Mouse (Mus musculus): ENCODE results near the gene Dnaaf2.
"Not testable (repeated sequence)": the region's sequence is repeated elsewhere in the genome, so short reads cannot be mapped to it uniquely, and the experiment has no call there.

The Dnaaf2 gene

DNA sequence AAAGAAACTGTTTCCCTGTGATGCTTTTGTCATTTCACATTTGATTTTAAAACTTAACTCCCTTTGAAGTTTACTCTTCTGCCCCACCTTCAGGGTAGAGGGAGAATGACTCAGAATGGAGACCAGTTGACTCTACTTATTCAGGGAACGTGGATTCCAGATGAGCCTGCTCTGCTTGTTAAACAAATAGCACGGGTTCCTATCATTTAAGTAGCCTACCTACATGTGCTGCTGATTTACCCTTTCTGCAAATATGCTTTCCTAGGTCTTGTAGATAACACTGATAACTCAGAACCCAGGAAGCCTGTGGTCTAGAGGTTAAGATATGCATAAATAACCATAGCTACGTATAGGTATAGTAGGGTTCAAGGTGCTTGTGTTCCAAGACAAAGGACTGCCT, 33.3 kb downstream of the Dnaaf2 start:
- no peak for DNase-seq (ENCODE audit: low spot score)

DNA sequence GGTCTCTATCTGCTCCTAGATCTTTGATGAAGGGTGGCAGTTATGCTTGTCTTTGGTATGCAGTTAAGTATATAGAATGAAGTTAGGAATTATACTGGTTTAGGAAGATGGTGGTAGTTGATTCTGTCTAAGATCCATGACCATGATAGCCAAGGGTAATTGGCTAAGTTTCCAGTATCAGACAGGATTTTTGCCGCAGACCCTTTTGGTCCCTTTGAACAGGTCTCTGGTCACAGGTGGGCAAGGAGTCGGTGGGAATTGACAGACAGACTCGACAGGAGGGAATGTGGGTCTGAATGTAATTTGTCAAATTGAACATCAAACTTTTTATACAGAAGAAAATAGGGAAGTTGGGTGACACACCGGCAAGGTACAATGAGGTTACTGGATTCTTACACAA, 34.6 kb downstream of the Dnaaf2 start:
- not testable (repeated sequence) for DNase-seq (ENCODE audit: low spot score)

DNA sequence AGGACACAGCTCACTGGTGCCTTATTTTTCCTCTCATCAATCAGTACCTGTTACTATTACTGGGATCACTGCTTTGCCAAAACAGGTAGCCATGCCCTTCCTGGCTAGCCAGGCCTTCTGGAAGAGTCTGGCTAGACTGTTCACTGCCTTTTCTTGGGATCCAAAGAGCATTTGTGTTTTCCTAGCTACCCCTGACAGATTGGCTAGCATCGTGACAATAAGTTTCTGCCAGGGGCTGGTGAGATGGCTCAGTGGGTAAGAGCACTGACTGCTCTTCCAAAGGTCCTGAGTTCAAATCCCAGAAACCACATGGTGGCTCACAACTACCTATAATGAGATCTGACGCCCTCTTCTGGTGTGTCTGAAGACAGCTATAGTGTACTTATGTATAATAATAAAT, 37.6 kb downstream of the Dnaaf2 start:
- not testable (repeated sequence) for DNase-seq (ENCODE audit: low spot score)

DNA sequence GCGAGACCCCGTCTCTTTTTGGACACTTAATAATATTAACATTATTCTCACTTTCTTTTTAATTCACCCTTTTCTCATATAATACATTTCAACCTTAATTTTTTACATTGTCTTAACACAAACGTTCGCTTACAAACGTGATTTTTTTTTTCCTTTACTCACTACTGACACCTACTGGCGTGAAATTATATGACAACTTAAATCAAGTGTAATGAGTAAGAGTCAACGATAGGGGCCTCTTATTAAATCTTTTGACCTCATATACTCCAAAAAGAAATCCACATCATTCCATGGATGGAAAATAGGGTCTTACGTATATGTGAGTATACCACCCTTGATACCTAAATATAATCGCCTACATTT, 38.7 kb downstream of the Dnaaf2 start:
- peak; percentile 54 for DNase-seq (ENCODE audit: low spot score)

DNA sequence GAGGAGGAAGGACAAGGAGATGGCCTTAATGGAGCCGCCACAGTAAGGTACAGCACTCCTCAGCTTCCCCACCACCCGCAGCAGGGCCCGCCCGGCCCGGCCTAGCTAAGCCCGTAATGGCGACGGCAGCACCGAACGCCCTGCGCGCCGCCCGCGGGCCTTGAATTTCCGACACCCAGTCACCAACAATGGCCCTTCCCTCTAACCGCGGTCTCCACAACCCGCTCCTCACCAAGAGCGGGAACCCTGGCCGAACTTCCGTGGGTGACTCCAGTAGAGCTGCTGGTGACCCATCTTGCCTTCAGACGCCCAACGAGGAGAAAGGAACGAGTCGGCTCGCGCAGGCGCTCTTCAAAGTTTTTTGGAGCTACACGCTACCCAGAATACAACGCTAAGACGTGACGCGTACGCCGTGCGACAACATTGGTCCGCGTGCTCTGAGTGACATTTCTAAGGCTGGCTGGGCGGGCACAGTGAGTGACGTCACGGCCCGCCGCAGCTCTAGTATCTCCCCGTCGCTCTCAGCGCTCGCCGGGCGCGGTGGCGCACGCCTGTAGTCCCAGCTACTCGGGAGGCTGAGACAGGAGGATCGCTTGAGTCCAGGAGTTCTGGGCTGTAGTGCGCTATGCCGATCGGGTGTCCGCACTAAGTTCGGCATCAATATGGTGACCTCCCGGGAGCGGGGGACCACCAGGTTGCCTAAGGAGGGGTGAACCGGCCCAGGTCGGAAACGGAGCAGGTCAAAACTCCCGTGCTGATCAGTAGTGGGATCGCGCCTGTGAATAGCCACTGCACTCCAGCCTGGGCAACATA, 39.3 kb downstream of the Dnaaf2 start, which contains the start of gene Rps29:
TSS of gene Rps29 (minus strand) at position 422 of the 813 bp plus-strand sequence.
- DNase-seq (ENCODE audit: low spot score): peak; percentile 97

DNA sequence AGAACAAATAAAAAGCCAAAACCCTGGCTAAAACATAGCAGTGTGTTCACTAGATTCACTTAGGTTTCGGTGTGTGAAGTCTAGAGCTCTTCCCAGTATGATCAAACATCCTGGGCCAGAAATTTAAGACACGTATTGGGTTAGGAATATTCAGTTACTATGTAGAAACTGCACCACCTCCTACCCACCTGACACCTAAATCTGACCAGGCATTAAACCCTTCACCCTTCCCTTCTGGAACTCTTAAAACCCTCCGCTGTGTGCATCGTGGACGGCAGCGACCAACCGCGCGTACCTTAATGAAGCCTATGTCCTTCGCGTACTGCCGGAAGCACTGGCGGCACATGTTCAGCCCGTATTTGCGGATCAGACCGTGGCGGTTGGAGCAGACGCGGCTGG, 39.9 kb downstream of the Dnaaf2 start:
- DNase-seq (ENCODE audit: low spot score): no peak

DNA sequence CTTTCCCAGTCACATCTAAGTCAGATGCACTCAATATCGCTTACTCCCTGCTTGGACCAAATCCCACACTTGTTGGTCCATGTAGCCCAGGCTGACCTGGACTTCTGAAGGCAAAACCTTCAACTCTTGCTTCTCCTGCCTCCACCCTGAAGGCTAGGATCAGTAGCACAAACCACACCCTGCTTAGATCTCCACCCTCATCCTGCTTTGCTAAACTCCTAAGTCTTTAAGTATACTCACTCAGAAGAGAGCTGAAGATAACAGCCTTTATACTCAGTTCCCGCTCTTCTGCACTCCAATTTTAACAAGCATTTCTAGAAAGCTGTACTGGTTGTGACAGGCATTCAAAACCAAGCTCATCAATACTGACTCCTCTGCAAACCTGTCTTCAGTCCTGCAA, 41.1 kb downstream of the Dnaaf2 start:
- DNase-seq (ENCODE audit: low spot score): no peak

DNA sequence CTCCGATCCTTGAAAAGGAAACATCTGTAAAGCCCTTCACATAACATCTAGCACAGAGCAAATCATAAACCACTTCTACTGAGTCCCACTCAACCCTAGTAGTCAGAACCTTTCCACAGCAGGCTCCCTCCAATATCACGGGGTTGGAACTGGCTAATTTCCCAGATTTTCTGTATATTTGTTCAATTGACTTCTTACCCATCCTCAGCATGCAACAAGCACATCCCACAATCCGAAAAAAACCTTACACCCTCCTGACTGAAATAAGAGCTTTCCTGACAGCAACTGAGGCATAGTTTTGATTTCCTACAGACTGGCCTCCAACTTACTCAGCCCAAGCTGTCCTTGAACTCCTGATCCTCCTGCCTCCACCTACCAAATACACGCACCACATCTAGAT, 41.8 kb downstream of the Dnaaf2 start:
- DNase-seq (ENCODE audit: low spot score): no peak

DNA sequence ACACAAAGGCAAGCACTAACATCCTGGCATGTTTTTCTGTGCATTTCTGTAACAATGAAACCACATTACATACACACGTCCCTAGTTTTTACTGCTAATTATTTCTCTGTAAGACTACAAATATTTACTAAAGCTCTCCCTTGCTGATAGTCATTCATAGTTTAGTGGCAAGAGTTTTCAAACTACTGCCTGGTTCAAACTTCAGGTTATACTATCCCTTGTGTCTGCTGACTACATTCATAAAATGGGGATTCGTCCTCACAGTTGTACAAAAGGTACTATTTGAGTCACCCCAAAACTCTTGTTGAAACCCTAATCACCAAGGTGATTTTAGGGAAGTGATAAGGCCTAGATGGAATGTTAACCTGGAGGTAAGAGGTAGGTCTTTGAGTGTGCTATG, 42.3 kb downstream of the Dnaaf2 start:
- no peak for DNase-seq (ENCODE audit: low spot score)

DNA sequence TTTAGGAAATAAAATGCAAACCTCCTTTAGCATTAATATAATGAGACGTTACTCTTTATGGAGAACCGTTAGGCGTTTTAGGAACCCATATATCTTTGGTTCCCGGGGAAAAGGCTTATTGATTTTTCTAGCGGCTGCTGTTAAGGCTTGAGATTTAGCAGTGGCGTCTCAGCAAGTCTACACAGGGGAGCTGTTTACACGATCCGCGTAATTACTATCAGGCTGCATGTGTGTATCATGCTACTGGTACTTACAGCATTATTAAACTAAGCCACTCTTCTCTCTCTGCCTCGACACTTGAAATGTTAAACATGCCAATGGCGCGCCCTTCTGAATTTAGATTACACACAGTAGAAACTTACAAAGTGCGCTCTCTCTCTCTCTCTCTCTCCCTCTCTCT, 48.2 kb downstream of the Dnaaf2 start:
- no peak for DNase-seq (ENCODE audit: low spot score)

DNA sequence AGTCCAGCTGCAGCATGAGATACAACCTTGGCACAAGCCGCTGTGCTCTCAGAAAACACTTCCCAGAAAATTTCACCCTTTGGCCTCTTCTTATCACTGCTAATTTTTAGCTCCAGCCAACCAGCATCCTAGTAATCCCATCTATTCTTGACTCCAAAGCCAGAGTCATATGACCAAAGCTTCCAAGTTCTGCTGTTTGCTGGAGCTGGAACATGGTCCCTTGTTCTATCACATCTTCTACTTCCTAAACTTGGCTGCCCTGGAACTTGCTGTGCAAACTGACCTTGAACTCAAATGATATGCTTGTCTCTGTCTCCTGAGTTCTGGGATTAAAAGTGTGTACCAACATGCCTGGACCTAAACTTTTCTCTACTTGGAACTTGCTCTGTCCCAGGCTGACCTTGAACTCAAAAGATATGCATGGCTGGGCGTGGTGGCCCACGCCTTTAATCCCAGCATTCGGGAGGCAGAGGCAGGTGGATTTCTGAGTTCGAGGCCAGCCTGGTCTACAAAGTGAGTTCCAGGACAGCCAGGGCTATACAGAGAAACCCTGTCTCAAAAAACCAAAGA, 51.0 kb downstream of the Dnaaf2 start:
- DNase-seq (ENCODE audit: low spot score): no peak

DNA sequence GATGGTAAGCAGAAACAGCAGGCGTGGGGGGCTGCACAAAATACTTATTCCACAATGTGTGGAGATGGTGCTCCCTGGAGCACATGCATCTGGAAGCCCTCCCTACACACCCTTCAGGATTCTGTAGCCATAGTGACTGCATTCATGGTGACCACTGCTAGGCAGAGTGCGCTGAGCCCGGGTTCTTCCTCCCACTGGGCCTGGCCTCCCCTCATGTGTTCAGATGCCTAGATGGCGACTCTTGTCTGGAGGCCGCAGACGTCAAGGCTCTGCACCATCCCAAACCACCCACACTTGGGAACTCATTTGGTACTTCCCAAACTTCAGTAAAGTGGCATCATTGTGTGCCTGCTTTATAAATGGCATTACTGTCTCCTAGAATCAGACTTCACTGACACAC, 54.8 kb downstream of the Dnaaf2 start:
- no peak for DNase-seq (ENCODE audit: low spot score)

DNA sequence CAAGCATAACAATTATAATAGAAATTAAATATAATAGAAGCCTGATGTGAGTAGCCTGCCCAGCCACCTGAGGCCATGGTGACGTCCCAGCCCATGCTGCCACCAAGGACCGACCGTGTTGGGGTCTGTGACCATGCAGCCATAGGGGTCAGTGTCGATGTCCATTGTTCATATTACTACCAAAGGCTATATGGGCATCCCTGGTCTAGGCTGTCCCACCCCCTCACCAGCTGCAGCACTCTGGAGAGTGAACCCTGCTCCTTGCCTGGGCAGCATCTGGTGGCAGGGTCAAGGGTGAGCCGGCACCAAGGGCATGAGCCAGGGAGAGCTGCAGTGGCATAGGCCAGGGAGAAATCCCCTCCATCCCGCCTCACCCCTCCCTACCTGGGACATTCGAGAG, 58.4 kb downstream of the Dnaaf2 start:
- DNase-seq (ENCODE audit: low spot score): no peak

DNA sequence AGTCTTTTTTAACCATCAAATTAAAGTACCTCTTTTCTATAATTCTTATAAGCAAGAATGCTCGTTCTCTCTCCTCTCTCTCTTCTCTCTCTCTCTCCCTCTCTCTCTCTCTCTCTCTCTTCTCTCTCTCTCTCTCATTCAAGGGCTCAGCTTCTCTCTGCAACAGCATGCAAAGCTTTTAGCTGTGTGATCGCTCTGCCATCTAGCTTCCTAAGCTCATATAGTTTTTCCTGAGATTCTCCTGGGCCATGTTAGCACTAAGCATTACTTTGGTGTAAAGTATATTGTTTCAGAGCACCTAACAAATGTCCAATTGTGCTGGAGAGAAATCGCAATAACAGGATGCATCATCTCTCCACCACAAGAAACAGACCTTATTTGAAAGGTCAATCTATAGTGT, 59.0 kb downstream of the Dnaaf2 start:
- no peak for DNase-seq (ENCODE audit: low spot score)
